Mouse (Mus musculus) heart, adult 18-20 months (tissue): ENCODE results near the gene Aco1. TPM values are rescaled to one million over a fixed set of nuclear protein-coding genes. Genes with fewer than 3 reads are reported as not detected.

Source experiments
- DNase-seq, 2 experiments: peaks; one replicate each; pipeline ENCODE4 v3.0.0; 2021 to 2022; ENCODE audit warnings: mixed read lengths in 1 of 2
- total RNA-seq, 2 experiments: library from RNA; stranded (reverse); gene quantifications; 2 replicates each; pipeline ENCODE4 v1.2.3; 2021

The Aco1 gene
- total RNA-seq, 2 experiments from 2014 or later = 28.6 to 34.8 TPM

GRCm38 (mm10) chr4:40207701-40208100, 64.8 kb downstream of the Aco1 start:
- DNase-seq = no peak

- DNase-seq = no peak
Measured at GRCm38 (mm10) chr4:40212177-40212576, 69.3 kb downstream of the Aco1 start.

GRCm38 (mm10) chr4:40217910-40218309, 75.0 kb downstream of the Aco1 start:
- DNase-seq = no peak

- no peak for DNase-seq
Measured at GRCm38 (mm10) chr4:40218382-40218781, 75.5 kb downstream of the Aco1 start.

- no peak for DNase-seq
Measured at GRCm38 (mm10) chr4:40220437-40220836, 77.6 kb downstream of the Aco1 start.

GRCm38 (mm10) chr4:40221004-40221760, 78.3 kb downstream of the Aco1 start:
- DNase-seq = no peak

- no peak for DNase-seq
Measured at GRCm38 (mm10) chr4:40221876-40222585, 79.2 kb downstream of the Aco1 start.

GRCm38 (mm10) chr4:40226095-40226494, 83.2 kb downstream of the Aco1 start:
- no peak for DNase-seq

GRCm38 (mm10) chr4:40227131-40227530, 84.2 kb downstream of the Aco1 start:
- no peak for DNase-seq

GRCm38 (mm10) chr4:40227886-40228285, 85.0 kb downstream of the Aco1 start:
- no peak for DNase-seq

- DNase-seq = peak in 1 of 2 experiments; percentile 26
Measured at GRCm38 (mm10) chr4:40229723-40230122, 86.8 kb downstream of the Aco1 start.

- DNase-seq = no peak
Measured at GRCm38 (mm10) chr4:40233062-40233664, 90.3 kb downstream of the Aco1 start.

GRCm38 (mm10) chr4:40234256-40234655, 91.4 kb downstream of the Aco1 start:
- no peak for DNase-seq

- no peak for DNase-seq
Measured at GRCm38 (mm10) chr4:40236829-40237228, 93.9 kb downstream of the Aco1 start.

GRCm38 (mm10) chr4:40238483-40239408, 95.9 kb downstream of the Aco1 start:
- DNase-seq = peak; percentile 77 to 81

- DNase-seq = peak; percentile 59 to 70
Measured at GRCm38 (mm10) chr4:40239409-40240271, 96.8 kb downstream of the Aco1 start, which contains the start of gene Ddx58. Gene Ddx58 (minus strand): TSS chr4:40239828.

GRCm38 (mm10) chr4:40240272-40240744, 97.4 kb downstream of the Aco1 start:
- DNase-seq = peak in 1 of 2 experiments; percentile 24

- DNase-seq = no peak
Measured at GRCm38 (mm10) chr4:40241928-40242327, 99.0 kb downstream of the Aco1 start.

- no peak for DNase-seq
Measured at GRCm38 (mm10) chr4:40243006-40243405, 100.1 kb downstream of the Aco1 start.

GRCm38 (mm10) chr4:40244035-40244434, 101.2 kb downstream of the Aco1 start:
- DNase-seq = peak in 1 of 2 experiments; percentile 25
